Mouse (Mus musculus): ENCODE data around the gene Mreg. TPM values are rescaled to one million over a fixed set of nuclear protein-coding genes. Genes with fewer than 3 reads are reported as not detected.

Gene Mreg
- polyA plus RNA-seq, 1 experiment from 2014 or later, result 1.0 TPM

- H3K36me3 ChIP-seq (ENCODE audit: control insufficient read depth, insufficient read depth), result no peaks in the 10 kb centered on the region
- H3K4me3 ChIP-seq (replicated peaks; ENCODE audit: low read length), result no peak overlapping the region
- no peaks in the 10 kb centered on the region for H3K27me3 ChIP-seq (replicated peaks; ENCODE audit: control insufficient read depth, insufficient read depth, low read length)
- WGBS, result 60% methylated on average over 5 of the region's 6 CpGs
- no peak overlapping the region for H3K27ac ChIP-seq (ENCODE audit: low read length)
- peak overlapping the region; percentile 32 for H3K4me2 ChIP-seq (ENCODE audit: low read length)
- no peak overlapping the region for H3K9ac ChIP-seq (replicated peaks; ENCODE audit: low read depth, low read length)
- no peaks in the 10 kb centered on the region for H3K9me3 ChIP-seq (ENCODE audit: control insufficient read depth, low read length)
- ATAC-seq, result 0 out of 2 replicates have a peak, but pooled peaks have one; percentile 18
- H3K4me1 ChIP-seq (replicated peaks; ENCODE audit: control insufficient read depth, insufficient read depth, low read length), result peaks cover 5% of the 10 kb centered on the region; the same call in 1 of the 2 replicates
These were observed 28.6 kb downstream of the Mreg start for GRCm38 (mm10) chr1:72183554-72183953.

GRCm38 (mm10) chr1:72182930-72183499 is 29.1 kb downstream of the Mreg start:
- H3K9ac ChIP-seq (replicated peaks; ENCODE audit: low read depth, low read length), result no peak overlapping the region
- H3K4me3 ChIP-seq (replicated peaks; ENCODE audit: low read length), result no peak overlapping the region
- no peaks in the 10 kb centered on the region for H3K27me3 ChIP-seq (replicated peaks; ENCODE audit: control insufficient read depth, insufficient read depth, low read length)
- H3K27ac ChIP-seq (ENCODE audit: low read length), result no peak overlapping the region
- peaks cover 5% of the 10 kb centered on the region; the same call in 1 of the 2 replicates for H3K4me1 ChIP-seq (replicated peaks; ENCODE audit: control insufficient read depth, insufficient read depth, low read length)
- no peaks in the 10 kb centered on the region for H3K9me3 ChIP-seq (ENCODE audit: control insufficient read depth, low read length)
- H3K4me2 ChIP-seq (ENCODE audit: low read length), result peak overlapping the region; percentile 32
- 8% methylated on average over 13 of the region's 13 CpGs for WGBS
- H3K36me3 ChIP-seq (ENCODE audit: control insufficient read depth, insufficient read depth), result no peaks in the 10 kb centered on the region
- ATAC-seq, result peak; percentile 39; the same call in 1 of the 2 replicates

- 81% methylated on average over 7 of the region's 7 CpGs for WGBS
These were observed 32.2 kb downstream of the Mreg start for GRCm38 (mm10) chr1:72179947-72180346.

GRCm38 (mm10) chr1:72176239-72176638 is 35.9 kb downstream of the Mreg start:
- Histone ChIP-seq H3K4me3 (replicated peaks; ENCODE audit: low read length) (no peak overlapping the region), H3K9ac (replicated peaks; ENCODE audit: low read depth, low read length) (no peak overlapping the region), H3K27ac (ENCODE audit: low read length) (no peak overlapping the region), H3K36me3 (ENCODE audit: control insufficient read depth, insufficient read depth) (no peaks in the 10 kb centered on the region), H3K9me3 (ENCODE audit: control insufficient read depth, low read length) (no peaks in the 10 kb centered on the region), H3K4me2 (ENCODE audit: low read length) (no peak overlapping the region), H3K4me1 (replicated peaks; ENCODE audit: control insufficient read depth, insufficient read depth, low read length) (no peaks in the 10 kb centered on the region), H3K27me3 (replicated peaks; ENCODE audit: control insufficient read depth, insufficient read depth, low read length) (no peaks in the 10 kb centered on the region)
- WGBS, result 81% methylated on average over 6 of the region's 6 CpGs
- no peak for ATAC-seq

More at GRCm38 (mm10) chr1:72179947-72180346, 32.2 kb downstream of the Mreg start:
- Histone ChIP-seq H3K4me1 (replicated peaks; ENCODE audit: control insufficient read depth, insufficient read depth, low read length) (peaks cover 5% of the 10 kb centered on the region; the same call in 1 of the 2 replicates), H3K9me3 (ENCODE audit: control insufficient read depth, low read length) (no peaks in the 10 kb centered on the region), H3K4me3 (replicated peaks; ENCODE audit: low read length) (no peak overlapping the region), H3K9ac (replicated peaks; ENCODE audit: low read depth, low read length) (no peak overlapping the region), H3K27ac (ENCODE audit: low read length) (no peak overlapping the region), H3K27me3 (replicated peaks; ENCODE audit: control insufficient read depth, insufficient read depth, low read length) (no peaks in the 10 kb centered on the region), H3K36me3 (ENCODE audit: control insufficient read depth, insufficient read depth) (no peaks in the 10 kb centered on the region), H3K4me2 (ENCODE audit: low read length) (no peak overlapping the region)
- no peak for ATAC-seq

GRCm38 (mm10) chr1:72174183-72174582 is 37.9 kb downstream of the Mreg start:
- Histone ChIP-seq H3K4me2 (ENCODE audit: low read length) (no peak overlapping the region), H3K27ac (ENCODE audit: low read length) (no peak overlapping the region), H3K9ac (replicated peaks; ENCODE audit: low read depth, low read length) (no peak overlapping the region), H3K4me3 (replicated peaks; ENCODE audit: low read length) (no peak overlapping the region), H3K9me3 (ENCODE audit: control insufficient read depth, low read length) (no peaks in the 10 kb centered on the region), H3K4me1 (replicated peaks; ENCODE audit: control insufficient read depth, insufficient read depth, low read length) (no peaks in the 10 kb centered on the region), H3K36me3 (ENCODE audit: control insufficient read depth, insufficient read depth) (no peaks in the 10 kb centered on the region), H3K27me3 (replicated peaks; ENCODE audit: control insufficient read depth, insufficient read depth, low read length) (no peaks in the 10 kb centered on the region)
- no peak for ATAC-seq
- 69% methylated on average over 7 of the region's 7 CpGs for WGBS

GRCm38 (mm10) chr1:72173402-72174051 is 38.6 kb downstream of the Mreg start:
- no peaks in the 10 kb centered on the region for H3K27me3 ChIP-seq (replicated peaks; ENCODE audit: control insufficient read depth, insufficient read depth, low read length)
- no peak overlapping the region for H3K4me3 ChIP-seq (replicated peaks; ENCODE audit: low read length)
- no peak overlapping the region for H3K9ac ChIP-seq (replicated peaks; ENCODE audit: low read depth, low read length)
- no peak for ATAC-seq
- H3K27ac ChIP-seq (ENCODE audit: low read length), result no peak overlapping the region
- 91% methylated on average over 8 of the region's 8 CpGs for WGBS
- H3K4me2 ChIP-seq (ENCODE audit: low read length), result no peak overlapping the region
- no peaks in the 10 kb centered on the region for H3K36me3 ChIP-seq (ENCODE audit: control insufficient read depth, insufficient read depth)
- H3K4me1 ChIP-seq (replicated peaks; ENCODE audit: control insufficient read depth, insufficient read depth, low read length), result no peaks in the 10 kb centered on the region
- no peaks in the 10 kb centered on the region for H3K9me3 ChIP-seq (ENCODE audit: control insufficient read depth, low read length)

- Histone ChIP-seq H3K9ac (replicated peaks; ENCODE audit: low read depth, low read length) (no peak overlapping the region), H3K4me2 (ENCODE audit: low read length) (no peak overlapping the region), H3K4me3 (replicated peaks; ENCODE audit: low read length) (no peak overlapping the region), H3K27ac (ENCODE audit: low read length) (no peak overlapping the region), H3K4me1 (replicated peaks; ENCODE audit: control insufficient read depth, insufficient read depth, low read length) (no peaks in the 10 kb centered on the region), H3K9me3 (ENCODE audit: control insufficient read depth, low read length) (no peaks in the 10 kb centered on the region), H3K36me3 (ENCODE audit: control insufficient read depth, insufficient read depth) (no peaks in the 10 kb centered on the region), H3K27me3 (replicated peaks; ENCODE audit: control insufficient read depth, insufficient read depth, low read length) (no peaks in the 10 kb centered on the region)
- WGBS, result 90% methylated on average over 8 of the region's 8 CpGs
- no peak for ATAC-seq
These were observed 39.3 kb downstream of the Mreg start for GRCm38 (mm10) chr1:72172788-72173187.

- no peak for ATAC-seq
These were observed 40.9 kb downstream of the Mreg start for GRCm38 (mm10) chr1:72171001-72171860.

GRCm38 (mm10) chr1:72167024-72167423 is 45.1 kb downstream of the Mreg start:
- Histone ChIP-seq H3K9me3 (ENCODE audit: control insufficient read depth, low read length) (no peaks in the 10 kb centered on the region), H3K9ac (replicated peaks; ENCODE audit: low read depth, low read length) (no peak overlapping the region), H3K4me1 (replicated peaks; ENCODE audit: control insufficient read depth, insufficient read depth, low read length) (no peaks in the 10 kb centered on the region), H3K27ac (ENCODE audit: low read length) (no peak overlapping the region), H3K27me3 (replicated peaks; ENCODE audit: control insufficient read depth, insufficient read depth, low read length) (no peaks in the 10 kb centered on the region), H3K4me3 (replicated peaks; ENCODE audit: low read length) (no peak overlapping the region), H3K36me3 (ENCODE audit: control insufficient read depth, insufficient read depth) (no peaks in the 10 kb centered on the region), H3K4me2 (ENCODE audit: low read length) (no peak overlapping the region)
- no peak for ATAC-seq
- 96% methylated on average over 10 of the region's 10 CpGs for WGBS

More at GRCm38 (mm10) chr1:72171001-72171860, 40.9 kb downstream of the Mreg start:
- H3K27me3 ChIP-seq (replicated peaks; ENCODE audit: control insufficient read depth, insufficient read depth, low read length), result no peaks in the 10 kb centered on the region
- no peaks in the 10 kb centered on the region for H3K9me3 ChIP-seq (ENCODE audit: control insufficient read depth, low read length)
- WGBS, result 80% methylated on average over 13 of the region's 13 CpGs
- H3K36me3 ChIP-seq (ENCODE audit: control insufficient read depth, insufficient read depth), result no peaks in the 10 kb centered on the region
- no peak overlapping the region for H3K4me2 ChIP-seq (ENCODE audit: low read length)
- no peaks in the 10 kb centered on the region for H3K4me1 ChIP-seq (replicated peaks; ENCODE audit: control insufficient read depth, insufficient read depth, low read length)
- no peak overlapping the region for H3K27ac ChIP-seq (ENCODE audit: low read length)
- H3K4me3 ChIP-seq (replicated peaks; ENCODE audit: low read length), result no peak overlapping the region
- no peak overlapping the region for H3K9ac ChIP-seq (replicated peaks; ENCODE audit: low read depth, low read length)
